Mouse (Mus musculus) spleen, postnatal 36 days (tissue): ENCODE data around the gene Dnajc25.

ENCODE experiments used
- DNase-seq, 2 experiments: peaks; one replicate each; pipeline ENCODE4 v3.0.0; 2022; ENCODE audit warnings: low spot score in 2 of 2, mixed read lengths in 1 of 2

Dnajc25 gene

GRCm38 (mm10) chr4:59003806-59004200, 8.9 kb downstream of the Dnajc25 start:
- DNase-seq: no peak

GRCm38 (mm10) chr4:59006211-59006610, 11.3 kb downstream of the Dnajc25 start:
- no peak for DNase-seq

- DNase-seq: no peak
Measured at GRCm38 (mm10) chr4:59007016-59007415, 12.2 kb downstream of the Dnajc25 start.

GRCm38 (mm10) chr4:59007974-59008373, 13.1 kb downstream of the Dnajc25 start:
- DNase-seq: no peak

- peak; percentile 39 to 51 for DNase-seq
Measured at GRCm38 (mm10) chr4:59009186-59009585, 14.3 kb downstream of the Dnajc25 start.

GRCm38 (mm10) chr4:59009696-59010095, 14.8 kb downstream of the Dnajc25 start:
- DNase-seq: peak; percentile 4 to 25

- no peak for DNase-seq
Measured at GRCm38 (mm10) chr4:59011446-59011845, 16.6 kb downstream of the Dnajc25 start.

GRCm38 (mm10) chr4:59015181-59015580, 20.3 kb downstream of the Dnajc25 start:
- DNase-seq: no peak

GRCm38 (mm10) chr4:59016922-59017321, 22.1 kb downstream of the Dnajc25 start:
- DNase-seq: no peak

GRCm38 (mm10) chr4:59034325-59034917, 39.6 kb downstream of the Dnajc25 start:
- DNase-seq: no peak

- DNase-seq: peak; percentile 66 to 70
Measured at GRCm38 (mm10) chr4:59034918-59035785, 40.3 kb downstream of the Dnajc25 start, which contains the start of gene Gng10. Gng10 (plus strand) TSS chr4:59035088.

GRCm38 (mm10) chr4:59035786-59036350, 41.0 kb downstream of the Dnajc25 start:
- peak in 1 of 2 experiments; percentile 9 for DNase-seq

GRCm38 (mm10) chr4:59036490-59037127, 41.7 kb downstream of the Dnajc25 start:
- DNase-seq: peak; percentile 64 to 77

- DNase-seq: no peak
Measured at GRCm38 (mm10) chr4:59037525-59037924, 42.7 kb downstream of the Dnajc25 start.

GRCm38 (mm10) chr4:59040397-59041287, 45.8 kb downstream of the Dnajc25 start:
- peak; percentile 37 to 40 for DNase-seq

GRCm38 (mm10) chr4:59043074-59043473, 48.2 kb downstream of the Dnajc25 start:
- peak; percentile 43 to 54 for DNase-seq

- DNase-seq: no peak
Measured at GRCm38 (mm10) chr4:59043891-59044290, 49.0 kb downstream of the Dnajc25 start.

GRCm38 (mm10) chr4:59047222-59047621, 52.4 kb downstream of the Dnajc25 start:
- no peak for DNase-seq

GRCm38 (mm10) chr4:59051081-59051480, 56.2 kb downstream of the Dnajc25 start:
- DNase-seq: no peak

- DNase-seq: no peak
Measured at GRCm38 (mm10) chr4:59057929-59058328, 63.1 kb downstream of the Dnajc25 start.

- DNase-seq: no peak
Measured at GRCm38 (mm10) chr4:59062526-59062925, 67.7 kb downstream of the Dnajc25 start.
